Mouse (Mus musculus): ENCODE results near the gene Zc3h7b.
A peak's percentile ranks its signal among the peaks of the same experiment; 100 is the strongest.
"Not testable (repeated sequence)": the region's sequence is repeated elsewhere in the genome, so short reads cannot be mapped to it uniquely, and the experiment has no call there.

Gene Zc3h7b

DNA sequence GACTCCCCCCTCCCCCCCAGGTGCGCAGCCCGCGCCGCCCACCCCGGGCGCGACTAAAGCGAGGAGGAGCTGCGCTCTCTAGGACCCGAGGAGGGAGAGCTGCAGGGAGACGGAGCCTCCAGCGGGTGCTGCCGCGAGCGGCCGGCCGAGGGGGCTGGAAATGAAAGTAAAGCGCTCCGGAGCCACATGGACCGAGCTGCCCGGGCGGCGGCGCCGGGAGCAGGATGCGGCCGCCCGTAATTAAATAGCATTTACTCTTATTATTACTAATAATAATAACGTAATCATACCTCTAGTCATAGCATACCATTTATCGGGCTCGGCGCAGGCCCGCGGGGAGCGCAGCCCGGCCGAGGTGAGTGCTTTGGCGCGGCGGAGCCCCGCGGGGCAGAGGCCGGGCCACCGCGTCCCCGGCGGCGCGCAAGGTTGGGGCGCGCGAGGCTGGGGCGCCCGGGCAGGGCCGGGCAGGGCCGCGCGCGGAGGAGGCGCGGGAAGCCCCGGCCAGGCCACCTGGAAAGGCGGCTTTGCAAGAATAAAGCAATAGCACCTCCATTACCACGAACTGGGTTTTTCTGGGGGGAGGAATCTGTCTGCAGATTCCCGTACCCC is at the start of gene Zc3h7b, which contains the start of gene Rangap1:
TSS of gene Zc3h7b (plus strand) at position 66 of the 609 bp plus-strand sequence.
TSS of gene Rangap1 (minus strand) at position 539 of the 609 bp plus-strand sequence.
- peak; percentile 70 to 74 for DNase-seq (ENCODE audit: low spot score in 2 of 2)

DNA sequence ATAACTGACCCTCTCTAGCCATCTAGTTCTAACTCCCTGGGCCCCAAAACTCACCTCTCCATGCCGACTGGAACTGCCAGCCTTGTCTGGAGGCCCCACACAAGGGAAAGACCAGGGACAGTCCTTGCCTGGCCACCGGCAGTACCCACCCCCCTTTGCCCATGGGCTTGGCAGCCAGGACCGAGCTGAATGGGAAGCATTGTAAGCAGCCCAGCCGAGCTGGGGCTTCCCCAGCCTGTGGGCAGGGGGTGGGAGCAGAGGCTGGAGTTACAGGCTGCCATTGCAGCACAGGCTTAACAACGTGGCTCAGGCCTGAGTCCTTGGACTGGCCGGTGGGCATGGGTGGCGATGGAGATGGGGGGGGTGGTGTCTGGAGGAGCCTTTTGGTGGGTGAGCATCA is 47.7 kb upstream of the Zc3h7b start, which contains the start of gene Chadl:
TSS of gene Chadl (minus strand) at position 113 of the 400 bp plus-strand sequence.
- peak in 1 of 2 experiments; percentile 20 for DNase-seq (ENCODE audit: low spot score in 2 of 2)

- DNase-seq (ENCODE audit: low spot score in 2 of 2), result peak in 1 of 2 experiments; percentile 41
Observed at GRCm38 (mm10) chr15:81697847-81698246, 47.0 kb upstream of the Zc3h7b start.

DNA sequence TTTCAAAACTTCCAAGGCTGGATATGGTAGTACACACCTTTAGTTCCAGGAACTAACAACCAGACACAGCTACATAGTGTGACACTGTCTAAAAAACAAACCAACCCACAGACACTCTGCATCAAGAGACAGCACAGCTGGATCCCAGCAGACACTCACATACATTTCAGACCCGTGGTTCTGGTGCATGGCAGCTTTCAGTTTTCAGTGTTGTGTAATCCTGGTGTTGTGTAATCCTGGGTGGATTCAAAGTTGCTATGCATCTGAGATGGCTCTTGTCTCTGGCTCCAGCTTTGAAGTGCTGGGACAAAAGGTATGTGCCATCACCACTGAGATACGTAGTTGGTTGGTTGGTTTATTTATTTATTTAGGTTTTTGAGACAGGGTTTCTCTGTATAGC is 46.3 kb upstream of the Zc3h7b start:
- no peak for DNase-seq (ENCODE audit: low spot score in 2 of 2)

- no peak for DNase-seq (ENCODE audit: low spot score in 2 of 2)
Observed at GRCm38 (mm10) chr15:81700161-81700560, 44.7 kb upstream of the Zc3h7b start.

- no peak for DNase-seq (ENCODE audit: low spot score in 2 of 2)
Observed at GRCm38 (mm10) chr15:81700601-81701000, 44.3 kb upstream of the Zc3h7b start.

DNA sequence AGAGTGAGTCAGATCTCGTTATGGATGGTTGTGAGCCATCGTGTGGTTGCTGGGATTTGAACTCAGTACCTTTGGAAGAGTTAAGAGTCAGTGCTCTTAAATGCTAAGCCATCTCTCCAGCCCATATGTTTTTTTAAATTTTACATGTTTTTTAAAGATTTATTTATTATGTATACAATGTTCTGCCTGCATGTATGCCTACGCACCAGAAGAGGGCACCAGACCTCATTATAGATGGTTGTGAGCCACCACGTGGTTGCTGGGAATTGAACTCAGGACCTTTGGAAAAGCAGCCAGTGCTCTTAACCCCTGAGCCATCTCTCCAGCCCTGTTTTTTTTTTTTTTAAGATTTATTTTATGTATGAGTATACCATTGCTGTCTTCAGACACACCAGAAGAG is 43.5 kb upstream of the Zc3h7b start:
- DNase-seq (ENCODE audit: low spot score in 2 of 2), result not testable (repeated sequence)

DNA sequence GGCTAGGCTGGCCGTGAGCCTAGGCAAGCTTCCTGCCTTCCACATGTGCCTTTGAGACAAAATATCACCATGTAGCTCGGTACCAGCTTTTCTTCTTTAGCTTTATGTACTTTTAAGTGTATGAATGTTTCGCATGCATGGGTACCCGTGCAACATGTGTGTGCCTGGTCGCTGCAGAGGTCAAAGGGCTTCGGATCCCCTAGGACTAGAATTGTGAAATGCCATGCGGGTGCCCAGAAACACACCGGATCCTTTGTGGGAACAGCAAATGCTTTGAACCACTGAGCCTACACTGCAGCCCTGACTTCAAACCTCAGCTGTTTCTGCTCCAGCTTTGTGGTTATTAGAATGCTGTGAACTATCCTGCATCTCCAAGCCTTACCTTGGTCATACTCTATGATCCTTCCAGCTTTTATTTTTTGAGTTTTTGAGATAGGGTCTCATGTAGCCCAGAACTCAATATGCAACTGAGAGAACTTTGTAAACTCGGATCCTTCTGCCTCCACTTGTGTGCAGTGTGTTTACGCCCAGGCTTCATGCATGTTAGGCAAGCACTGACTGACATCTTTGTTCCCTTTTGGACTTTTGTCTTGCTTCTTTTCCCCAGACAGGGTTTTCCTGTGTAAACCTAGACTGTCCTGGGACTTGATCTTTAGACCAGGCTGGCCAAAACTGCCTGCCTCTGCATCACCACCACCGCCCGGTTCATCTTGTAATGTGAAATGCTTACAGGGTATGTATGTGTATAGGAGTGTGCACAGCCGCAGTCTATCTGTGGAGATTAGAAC is 42.4 kb upstream of the Zc3h7b start:
- no peak for DNase-seq (ENCODE audit: low spot score in 2 of 2)

DNA sequence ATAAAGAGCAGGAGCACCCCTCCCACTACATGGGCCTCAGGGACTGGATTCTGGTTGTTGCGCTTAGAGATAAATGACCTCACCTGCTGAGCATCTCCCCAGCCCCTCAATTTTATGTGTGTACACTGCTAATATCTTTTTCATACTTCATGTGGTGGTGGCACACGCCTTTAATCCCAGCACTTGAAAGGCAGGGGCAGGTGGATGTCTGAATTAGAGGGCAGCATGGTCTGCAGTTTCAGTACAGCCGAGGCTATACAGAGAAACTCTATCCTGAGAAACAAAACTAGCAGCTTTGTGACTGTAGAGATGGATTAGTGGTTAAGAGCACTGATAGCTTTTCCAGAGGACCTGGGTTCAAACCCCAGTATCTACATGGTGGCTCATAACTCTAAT is 41.8 kb upstream of the Zc3h7b start:
- no peak for DNase-seq (ENCODE audit: low spot score in 2 of 2)

DNA sequence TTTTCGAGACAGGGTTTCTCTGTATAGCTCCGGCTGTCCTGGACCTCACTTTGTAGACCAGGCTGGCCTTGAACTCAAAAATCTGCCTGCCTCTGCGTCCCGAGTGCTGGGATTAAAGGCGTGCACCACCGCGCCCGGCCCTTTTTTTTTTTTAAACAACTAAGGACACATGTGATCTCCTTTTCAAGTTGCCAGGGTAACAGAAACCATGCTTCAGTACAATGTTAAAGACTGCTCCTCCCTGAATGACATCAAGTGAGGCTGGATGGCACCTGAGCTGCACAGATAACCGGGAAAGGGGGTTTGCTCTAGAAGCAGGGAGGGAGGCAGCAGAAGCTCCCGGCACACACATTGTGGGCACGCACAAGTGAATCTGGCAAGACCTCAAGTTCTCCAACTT is 35.9 kb upstream of the Zc3h7b start:
- DNase-seq (ENCODE audit: low spot score in 2 of 2), result no peak

DNA sequence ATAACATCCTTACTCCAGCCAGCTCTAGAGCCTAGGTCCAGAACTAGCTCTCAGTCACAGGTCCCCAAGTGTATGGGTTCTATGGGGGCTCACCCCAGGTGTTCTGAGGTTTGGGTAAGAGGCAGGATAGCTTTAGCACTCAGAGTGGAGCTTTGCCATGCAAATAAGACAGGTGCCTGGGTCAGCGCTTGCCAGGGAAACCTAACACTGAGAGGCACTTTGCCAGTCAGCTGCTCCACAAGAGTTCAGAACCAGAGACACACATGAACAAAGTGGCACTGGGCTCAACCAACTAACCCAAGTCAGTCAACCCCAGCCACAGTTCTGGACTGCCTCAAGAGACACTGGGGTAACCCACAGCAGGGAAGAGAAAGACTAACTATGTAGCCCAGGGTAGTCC is 35.2 kb upstream of the Zc3h7b start:
- DNase-seq (ENCODE audit: low spot score in 2 of 2), result no peak

DNA sequence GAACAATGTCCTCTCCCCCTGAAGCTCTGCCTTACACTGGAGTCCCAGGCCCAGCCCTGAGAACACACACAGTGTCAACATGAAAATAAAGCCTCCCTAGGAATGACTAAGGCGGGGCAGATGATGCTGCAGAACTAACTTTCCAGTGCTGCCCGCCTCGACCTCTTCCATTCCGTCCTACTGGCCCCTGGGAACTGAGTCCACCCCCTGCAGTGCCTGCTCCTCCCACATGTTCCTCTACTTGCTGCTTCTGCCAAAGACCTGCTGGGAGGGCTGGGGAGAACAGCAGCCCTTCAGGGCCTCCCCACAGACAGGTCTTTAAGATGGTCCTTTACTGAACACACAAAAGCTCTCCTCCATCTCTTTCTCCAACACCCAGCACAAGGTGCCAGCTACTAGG is 34.1 kb upstream of the Zc3h7b start:
- DNase-seq (ENCODE audit: low spot score in 2 of 2), result no peak

- DNase-seq (ENCODE audit: low spot score in 2 of 2), result no peak
Observed at GRCm38 (mm10) chr15:81713742-81714141, 31.1 kb upstream of the Zc3h7b start.

GRCm38 (mm10) chr15:81718336-81719138 is 26.3 kb upstream of the Zc3h7b start:
- DNase-seq (ENCODE audit: low spot score in 2 of 2), result peak; percentile 60 to 65

DNA sequence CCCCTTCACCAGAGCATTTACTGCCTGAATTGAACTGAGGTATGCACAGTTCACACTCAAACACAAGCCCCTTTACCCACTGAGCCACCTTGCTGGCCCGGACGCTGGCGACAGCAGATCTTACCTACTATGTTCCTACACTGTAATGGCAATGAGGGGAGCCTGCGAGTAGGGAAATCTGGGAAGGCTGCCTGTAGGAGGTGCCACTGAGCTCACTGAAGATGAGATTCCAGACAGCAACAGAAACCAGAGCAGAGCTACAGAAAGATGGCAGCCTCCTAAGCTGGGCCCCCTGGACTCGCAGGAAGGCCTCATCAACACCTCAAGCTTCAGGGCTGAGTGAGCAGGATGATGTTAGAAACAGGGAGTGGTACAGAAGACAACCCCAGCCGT is 25.7 kb upstream of the Zc3h7b start:
- no peak for DNase-seq (ENCODE audit: low spot score in 2 of 2)

GRCm38 (mm10) chr15:81722361-81722760 is 22.5 kb upstream of the Zc3h7b start:
- no peak for DNase-seq (ENCODE audit: low spot score in 2 of 2)

GRCm38 (mm10) chr15:81723653-81724052 is 21.2 kb upstream of the Zc3h7b start:
- DNase-seq (ENCODE audit: low spot score in 2 of 2), result no peak

- no peak for DNase-seq (ENCODE audit: low spot score in 2 of 2)
Observed at GRCm38 (mm10) chr15:81725965-81726364, 18.9 kb upstream of the Zc3h7b start.

GRCm38 (mm10) chr15:81729241-81729791 is 15.5 kb upstream of the Zc3h7b start:
- DNase-seq (ENCODE audit: low spot score in 2 of 2), result peak; percentile 77

GRCm38 (mm10) chr15:81729792-81730635 is 14.8 kb upstream of the Zc3h7b start:
- peak; percentile 99 for DNase-seq (ENCODE audit: low spot score in 2 of 2)

DNA sequence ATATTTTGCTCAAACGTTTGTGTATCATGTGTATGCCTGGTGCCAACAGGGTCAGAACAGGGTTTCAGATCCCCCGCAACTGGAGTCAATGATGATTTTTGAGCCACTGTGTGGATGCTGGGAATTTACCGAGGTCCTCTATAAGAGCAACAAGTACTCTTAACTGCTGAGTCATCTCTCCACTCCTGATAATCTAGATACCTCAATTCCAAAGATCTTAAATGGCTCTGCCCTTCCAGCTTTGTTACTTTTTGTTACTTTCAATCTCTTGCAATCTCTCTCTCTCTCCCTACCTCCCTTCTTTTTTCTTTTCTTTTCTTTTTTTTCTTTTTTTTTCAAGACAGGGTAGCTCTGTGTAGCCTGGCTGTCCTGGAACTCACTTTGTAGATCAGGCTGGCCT is 9.8 kb upstream of the Zc3h7b start:
- no peak for DNase-seq (ENCODE audit: low spot score in 2 of 2)

Data from right cerebral cortex, adult 2 months (tissue).